Mouse (Mus musculus): ENCODE results near the gene Rasgrp3.
A peak's percentile ranks its signal among the peaks of the same experiment; 100 is the strongest.
"Not testable (repeated sequence)": the region's sequence is repeated elsewhere in the genome, so short reads cannot be mapped to it uniquely, and the experiment has no call there.

Rasgrp3 gene

DNA sequence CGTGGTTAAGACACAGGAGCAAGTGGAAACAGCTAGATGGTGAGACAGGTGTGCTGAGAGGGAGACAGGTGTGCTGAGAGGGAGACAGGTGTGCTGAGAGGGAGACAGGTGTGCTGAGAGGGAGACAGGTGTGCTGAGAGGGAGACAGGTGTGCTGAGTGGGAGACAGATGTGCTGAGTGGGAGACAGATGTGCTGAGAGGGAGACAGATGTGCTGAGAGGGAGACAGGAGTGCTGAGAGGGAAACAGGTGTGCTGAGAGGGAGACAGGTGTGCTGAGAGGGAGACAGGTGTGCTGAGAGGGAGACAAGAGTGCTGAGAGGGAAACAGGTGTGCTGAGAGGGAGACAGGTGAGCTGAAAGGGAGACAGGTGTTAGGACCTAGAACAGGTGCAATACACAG, 27.5 kb downstream of the Rasgrp3 start:
- not testable (repeated sequence) for DNase-seq

DNA sequence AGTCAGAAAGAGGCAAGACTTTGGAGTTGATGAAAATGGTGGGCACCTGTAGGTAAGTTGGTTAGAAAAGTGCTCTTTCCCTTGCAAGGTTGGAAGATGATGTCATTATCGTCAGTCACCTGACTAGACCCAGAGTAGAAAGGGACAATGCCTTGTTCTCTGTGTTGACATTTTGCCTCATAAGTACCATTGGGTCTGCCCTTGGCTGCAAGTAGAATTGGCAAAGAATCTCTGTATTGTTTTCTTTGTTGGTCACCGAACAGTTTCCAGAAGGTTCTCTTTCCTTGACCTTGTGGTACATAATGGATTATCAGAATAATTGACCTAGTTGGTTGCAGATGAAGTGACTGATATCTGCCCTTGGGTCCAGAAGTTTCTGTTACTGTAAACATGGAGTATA, 27.9 kb downstream of the Rasgrp3 start:
- DNase-seq = no peak

DNA sequence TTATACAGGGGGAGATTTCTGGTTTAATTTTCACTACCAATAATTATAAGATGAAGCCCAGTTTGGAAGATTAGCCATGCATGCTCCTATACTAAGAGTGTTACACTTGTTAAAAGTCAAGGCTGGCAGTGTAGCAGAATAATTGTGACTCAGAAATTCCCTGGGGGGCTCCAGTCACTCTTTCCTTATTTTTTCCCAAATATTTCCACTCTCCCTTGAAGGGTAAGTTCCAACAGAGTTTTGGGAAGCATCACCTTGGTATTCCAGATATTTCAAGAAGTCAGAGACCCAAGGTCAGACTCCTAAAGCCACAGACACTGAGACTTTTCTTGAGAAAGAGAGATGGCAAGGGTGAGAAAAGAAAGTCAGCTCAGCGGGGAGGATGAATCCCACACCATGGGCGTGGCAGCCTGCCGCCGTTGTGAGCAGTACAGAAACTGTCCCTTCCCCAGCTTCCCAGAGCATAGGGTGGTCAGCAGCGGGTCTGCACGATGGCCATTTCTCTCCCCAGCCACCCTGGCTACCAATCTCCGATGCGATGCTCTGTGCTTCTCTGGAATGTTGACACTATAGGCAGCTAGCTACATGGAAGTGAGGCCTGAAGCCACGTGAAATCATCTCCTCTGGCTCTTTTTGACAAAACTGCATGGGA, 28.8 kb downstream of the Rasgrp3 start:
- no peak for DNase-seq

DNA sequence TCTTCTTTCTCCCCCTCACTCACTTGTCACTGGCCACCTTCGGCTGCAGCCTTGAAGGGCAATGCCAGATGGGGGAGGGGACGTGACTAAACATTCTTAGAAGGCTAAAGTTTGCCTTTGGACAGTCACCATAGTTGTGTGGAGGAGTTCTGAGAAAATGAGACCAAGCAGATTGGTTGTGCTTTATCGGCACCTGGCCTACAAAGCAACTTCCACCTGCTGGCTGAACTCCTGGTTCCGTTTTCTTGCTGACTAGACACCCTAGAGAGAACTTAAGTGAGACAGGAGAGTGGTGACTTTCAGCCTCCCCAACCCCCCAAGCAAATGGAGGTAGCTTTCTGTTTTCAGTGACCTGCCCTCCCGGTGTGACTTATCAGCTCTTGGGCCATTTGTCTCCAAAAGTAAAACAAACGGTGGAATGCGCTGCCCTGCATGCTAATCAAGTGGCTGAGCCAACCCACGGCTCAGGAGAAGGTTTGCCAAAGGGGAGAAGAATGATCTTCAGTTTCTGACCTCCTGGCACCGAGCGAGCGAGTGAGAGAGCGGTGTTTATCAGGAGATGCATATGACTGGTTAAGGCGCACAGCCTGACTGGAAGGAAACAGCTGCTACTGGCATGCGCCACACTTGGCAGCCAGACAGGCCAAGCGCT, 29.4 kb downstream of the Rasgrp3 start:
- DNase-seq = peak; percentile 66

DNA sequence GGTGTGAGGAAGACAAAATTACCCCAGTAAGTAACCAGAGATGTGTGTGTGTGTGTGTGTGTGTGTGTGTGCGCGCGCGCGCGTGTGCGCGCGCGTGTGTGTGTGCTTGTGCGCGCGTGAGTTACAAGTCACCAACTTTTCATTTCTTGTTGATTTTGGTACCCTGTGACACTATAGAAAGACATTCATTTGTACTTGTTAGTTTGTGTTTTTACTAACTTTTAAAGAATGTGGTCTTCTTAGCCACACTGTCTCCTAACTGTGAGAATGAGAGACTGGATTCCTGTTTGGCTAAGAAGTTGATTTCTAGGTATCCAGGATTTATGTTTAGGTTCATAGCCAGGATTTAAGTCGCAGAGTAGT, 29.9 kb downstream of the Rasgrp3 start:
- no peak for DNase-seq

DNA sequence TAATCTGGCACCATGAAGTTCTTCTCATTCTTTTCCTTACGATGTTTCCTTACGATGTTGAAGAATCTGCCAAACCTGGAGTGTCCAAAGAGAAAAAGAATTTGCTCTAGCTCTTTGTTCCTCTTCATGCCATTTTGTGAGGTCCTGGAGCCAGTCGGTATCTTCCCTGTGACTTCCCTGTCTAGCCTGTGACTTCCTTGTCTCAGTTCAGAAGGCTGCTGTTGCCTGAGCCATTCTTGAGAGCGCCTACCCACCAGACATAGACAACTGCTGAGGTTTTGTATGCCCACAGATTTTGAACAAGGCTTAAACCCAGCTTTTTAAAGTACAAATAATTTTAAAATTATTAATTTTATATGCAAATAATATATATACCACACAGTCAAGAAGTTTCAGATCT, 31.3 kb downstream of the Rasgrp3 start:
- no peak for DNase-seq

DNA sequence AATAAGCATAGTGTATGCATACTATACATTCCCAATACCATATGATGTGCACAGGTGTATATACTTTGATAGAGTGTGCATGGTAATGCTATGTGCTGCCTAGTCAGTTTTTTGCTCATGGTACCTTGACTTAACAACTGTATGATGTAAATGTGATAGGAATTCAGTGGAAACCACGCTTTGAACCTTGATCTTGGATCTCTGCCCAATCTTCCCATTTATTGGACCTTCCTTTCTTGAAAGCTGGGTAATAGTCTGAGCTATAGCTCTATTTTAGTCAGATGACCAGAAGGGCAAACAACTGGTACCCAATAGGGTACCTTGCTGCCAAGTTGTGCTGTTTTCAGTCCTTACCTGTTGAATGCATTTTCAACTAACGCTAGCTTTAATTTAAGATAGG, 31.8 kb downstream of the Rasgrp3 start:
- DNase-seq = no peak

DNA sequence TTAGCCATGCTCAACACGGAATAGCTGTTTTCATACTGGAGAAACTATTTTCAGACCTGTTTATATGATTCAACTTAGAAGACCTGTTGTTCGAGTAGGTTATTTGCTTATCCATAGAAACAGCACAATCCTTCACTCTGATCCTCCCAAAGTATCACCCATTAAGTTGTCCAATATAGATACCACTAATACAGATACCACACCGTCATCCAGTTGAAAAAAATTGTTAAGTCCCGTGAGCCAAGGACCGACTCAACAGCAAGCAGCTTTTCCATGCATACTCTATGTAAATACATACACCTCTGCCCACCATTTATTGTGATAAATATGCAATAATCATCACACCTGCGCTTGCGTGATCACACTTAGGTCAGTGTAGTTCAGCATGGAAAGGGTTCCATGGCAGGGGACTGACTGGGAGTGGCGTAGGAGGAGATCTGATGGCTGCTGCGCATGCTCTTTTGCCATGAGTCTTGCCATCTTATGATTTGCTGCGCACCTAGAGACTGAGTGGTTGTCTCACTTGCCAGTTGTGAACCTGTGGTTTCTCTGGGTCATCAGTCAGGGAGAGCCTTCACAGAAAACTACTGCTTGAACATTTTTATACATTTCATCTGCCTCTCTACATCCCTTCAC, 32.9 kb downstream of the Rasgrp3 start:
- DNase-seq = no peak

DNA sequence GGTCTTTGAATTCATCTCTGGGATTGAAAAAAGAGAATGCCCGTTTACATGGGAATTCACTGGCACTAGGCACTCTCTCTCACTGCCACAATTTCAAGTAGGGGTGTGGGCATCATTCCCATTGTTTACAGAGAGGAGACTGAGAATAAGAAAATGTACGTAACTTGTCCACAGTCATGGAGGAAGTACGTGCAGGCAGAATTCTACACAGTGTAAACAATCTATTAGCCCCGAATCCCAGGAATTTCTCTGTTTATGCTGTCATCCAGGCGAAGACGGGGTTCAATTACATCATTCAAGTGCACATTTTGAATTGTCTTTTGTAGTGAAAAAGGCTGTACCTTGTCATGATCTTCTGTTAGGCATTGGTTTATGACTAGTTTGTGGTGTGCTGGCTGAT, 34.6 kb downstream of the Rasgrp3 start:
- DNase-seq = no peak

DNA sequence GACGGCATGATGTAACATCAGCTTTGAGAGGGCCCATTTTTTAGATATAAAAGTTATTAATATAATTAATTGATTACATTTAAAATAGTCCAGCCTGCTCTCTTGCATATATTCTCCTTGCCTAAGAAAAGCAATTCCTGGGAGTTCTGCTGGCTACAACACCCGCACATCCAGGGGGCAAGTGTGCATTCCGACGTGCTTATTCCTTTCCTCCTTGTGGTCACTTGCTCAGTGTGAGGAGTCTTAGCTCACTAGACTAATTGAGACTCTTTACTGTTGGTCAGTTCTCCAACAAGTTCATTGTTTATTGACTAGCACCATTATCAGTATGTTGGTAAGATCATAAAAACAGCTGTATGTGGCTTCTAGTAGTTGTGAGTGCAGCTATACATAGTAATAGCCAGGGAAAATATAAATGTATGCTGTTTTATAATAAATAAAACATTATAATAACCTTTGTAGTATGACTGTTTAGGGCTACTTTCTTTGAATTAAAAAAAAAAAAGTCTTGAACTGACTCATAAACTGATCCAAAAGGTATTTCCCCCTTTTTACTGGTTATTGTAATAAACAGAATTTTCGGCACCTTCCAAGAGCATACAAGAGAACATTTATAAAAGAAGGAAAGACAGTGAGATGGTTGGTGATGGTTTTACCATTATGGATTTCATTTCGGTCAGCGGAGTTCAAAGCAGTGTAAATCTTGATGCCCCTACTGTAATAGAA, 35.4 kb downstream of the Rasgrp3 start:
- DNase-seq = no peak

DNA sequence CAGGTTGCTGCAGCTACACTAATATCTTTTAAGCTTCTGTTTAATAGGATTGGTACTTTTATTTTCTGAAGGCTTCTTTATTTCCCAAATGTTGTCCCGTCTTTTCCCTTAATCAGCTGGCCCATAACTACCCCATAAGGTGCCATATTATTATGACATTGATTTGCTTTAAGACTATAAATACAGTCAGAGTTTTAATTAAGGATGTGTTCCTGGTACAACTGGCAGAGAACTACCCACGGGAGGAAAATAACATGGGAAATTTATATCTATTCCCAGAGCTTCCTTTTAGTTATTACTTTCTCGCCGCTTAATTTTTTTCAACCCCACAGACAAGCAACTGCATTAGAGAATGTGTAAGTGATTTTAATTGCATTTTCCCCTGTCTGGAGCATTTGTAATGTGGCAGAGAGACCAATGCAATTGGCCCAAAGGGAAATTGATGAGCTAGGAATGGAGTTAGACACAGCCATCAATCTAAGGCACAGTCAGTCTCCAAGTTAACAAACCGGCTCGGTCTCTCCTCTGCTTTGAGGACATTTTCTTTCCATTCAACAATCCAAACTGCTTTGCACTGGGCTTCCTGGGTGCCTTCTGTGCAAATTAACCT, 36.1 kb downstream of the Rasgrp3 start:
- no peak for DNase-seq

DNA sequence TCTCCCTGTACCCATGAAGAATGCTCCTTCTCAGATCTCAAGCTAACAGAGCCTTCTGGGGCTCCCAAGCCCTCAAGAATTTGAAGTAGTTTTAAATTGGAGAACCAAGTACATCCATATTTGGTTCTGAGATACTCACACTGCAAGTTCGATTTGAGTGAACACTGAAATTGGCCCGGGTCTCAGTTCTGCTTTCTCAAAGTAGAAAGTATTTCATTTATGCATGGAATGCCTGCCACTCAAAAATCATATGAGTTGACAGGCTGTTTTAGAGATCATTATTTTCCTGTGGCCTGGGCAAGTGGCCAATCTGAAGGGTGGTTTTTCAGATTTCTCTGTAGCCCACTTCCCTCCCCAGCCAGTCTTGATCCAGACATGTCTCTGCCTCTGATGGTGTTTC, 36.7 kb downstream of the Rasgrp3 start:
- DNase-seq = no peak

DNA sequence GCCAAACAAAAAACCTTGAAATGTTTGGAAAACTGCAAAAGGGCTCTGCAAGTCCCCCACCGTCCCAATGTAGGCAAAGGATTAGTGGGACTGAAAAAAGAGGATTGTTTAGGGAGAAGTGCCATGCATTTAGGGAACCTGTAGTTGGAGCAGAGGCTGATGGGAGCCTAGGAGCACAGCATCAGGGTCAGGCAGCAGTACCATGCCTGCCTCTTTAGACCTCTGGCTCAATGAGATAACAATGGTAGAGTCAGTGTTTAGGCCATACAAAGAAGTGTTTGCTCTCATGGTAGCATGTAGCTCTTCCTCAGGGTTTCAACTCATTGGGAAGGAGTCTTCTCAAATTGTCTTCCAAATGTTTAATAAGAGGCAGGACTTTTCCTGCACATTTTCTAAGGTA, 40.3 kb downstream of the Rasgrp3 start:
- no peak for DNase-seq

DNA sequence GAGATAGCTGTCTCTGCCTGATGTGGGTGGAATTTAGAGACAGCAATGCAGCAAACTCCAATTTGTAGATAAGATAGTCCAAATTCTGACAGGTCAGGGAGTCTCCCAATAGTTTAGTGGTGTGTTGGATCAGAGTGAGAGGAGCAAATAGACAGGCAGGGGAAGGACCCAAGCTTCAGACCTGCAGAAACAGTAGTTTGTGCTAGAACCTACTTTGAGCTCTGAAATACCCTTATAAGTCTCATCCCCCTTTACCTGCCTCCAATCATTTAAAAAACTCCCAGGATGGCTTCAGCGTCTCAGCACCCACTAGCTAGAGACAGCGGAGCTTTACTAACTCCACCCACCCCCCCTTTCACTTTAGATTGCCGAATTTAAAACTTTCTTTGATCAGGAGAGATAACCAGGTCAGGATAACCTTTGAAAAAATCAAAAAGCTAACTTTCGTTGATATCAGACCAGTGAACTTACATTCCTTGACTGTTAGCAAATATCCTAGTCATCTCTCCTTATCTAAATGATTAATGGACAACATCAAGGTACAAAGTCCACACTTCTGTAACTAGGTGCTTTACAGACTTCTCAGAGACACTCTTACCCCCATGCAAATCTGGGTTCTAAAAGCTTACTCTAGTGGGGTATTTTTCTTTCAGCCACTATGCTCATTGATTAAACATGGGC, 41.2 kb downstream of the Rasgrp3 start:
- DNase-seq = no peak

DNA sequence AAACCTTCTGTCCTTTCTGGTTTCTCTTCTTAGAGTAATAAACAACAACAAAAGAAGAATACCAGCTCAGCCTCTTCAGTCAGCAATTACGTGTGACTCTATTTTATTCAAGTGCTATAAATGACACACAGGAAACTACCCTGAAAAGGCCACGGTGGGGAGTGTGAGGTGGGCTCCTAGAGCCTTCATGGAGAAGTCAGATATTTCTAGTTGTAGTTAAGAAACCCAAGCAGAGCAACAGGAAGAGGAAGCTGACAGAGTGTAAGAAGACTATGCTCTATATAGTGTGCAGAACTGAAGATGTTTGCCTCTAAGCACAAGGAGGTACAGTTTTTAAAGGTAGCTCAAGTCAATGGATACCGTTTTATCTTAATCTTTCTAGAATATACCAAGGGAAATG, 42.0 kb downstream of the Rasgrp3 start:
- DNase-seq = no peak

DNA sequence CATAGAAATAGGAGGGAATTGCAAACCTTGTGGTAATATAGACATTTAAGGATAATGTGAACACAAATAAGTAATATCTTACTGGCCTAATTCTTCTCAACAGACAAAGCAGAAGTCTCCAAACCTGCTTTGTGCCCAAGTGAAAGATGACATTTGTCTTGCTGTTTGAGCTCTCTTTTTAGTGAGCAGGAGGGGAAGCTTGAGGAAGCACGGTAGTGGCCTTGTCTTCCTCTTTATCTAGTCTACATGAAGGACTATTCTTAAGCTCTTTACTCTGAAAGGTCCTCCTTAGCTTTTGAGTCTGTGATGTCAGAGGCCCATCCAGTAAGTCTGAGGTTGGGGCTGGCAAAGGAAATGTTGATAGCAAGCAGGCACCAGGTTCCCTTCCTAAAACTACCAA, 43.1 kb downstream of the Rasgrp3 start:
- DNase-seq = no peak

DNA sequence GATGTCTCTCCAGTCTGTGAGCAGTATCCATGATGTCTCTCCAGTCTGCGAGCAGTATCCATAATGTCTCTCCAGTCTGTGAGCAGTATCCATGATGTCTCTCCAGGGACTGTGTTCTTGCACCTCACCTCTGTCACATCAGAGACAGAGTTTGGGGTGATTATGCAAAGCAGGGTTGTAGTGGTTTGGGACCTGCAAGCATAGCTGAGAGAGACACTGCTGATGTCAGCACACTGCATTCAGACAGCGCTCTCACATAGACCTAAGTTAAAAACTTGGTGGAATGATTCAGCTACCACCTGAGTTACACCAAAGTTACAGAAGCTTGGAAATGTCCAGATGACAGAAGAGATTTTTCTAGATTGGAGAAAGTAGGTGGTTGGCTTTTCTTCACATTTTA, 44.0 kb downstream of the Rasgrp3 start:
- no peak for DNase-seq

DNA sequence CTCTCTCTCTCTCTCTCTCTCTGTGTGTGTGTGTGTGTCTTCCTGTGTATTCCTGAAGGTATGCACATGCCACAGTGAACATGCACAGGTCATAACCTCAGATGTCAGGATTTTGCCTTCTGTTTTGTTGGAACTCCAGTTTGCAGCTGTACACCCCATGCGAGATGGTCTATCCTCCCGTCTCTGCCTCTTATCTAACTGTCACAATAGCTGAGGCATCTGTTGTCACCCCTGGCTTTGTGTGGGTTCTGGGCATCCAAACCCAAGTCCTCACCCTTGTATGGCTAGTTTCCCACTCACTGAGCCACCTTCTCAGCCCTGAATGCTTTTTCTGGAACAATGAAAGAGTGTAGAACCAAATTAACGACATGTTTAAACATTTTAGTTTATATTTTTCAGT, 44.7 kb downstream of the Rasgrp3 start:
- DNase-seq = no peak

DNA sequence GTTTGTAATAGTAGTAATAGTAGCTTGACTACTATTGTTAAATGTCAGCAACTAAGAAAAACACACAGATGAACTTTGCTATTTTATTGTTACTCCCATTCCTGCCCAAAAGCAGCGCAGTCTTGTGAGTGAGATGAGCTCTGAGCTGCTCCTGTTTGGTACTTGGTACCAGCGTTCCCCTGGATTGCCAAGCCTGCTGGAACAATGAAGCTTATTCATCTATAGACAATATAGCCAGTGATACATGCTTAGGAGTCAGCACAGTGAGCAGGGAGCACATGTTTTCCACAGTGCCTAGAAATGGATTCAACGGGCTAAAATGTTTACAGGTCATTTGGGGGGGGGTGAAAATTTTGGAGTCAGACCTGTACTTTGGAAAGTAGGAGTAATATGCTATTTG, 50.5 kb downstream of the Rasgrp3 start:
- DNase-seq = no peak

DNA sequence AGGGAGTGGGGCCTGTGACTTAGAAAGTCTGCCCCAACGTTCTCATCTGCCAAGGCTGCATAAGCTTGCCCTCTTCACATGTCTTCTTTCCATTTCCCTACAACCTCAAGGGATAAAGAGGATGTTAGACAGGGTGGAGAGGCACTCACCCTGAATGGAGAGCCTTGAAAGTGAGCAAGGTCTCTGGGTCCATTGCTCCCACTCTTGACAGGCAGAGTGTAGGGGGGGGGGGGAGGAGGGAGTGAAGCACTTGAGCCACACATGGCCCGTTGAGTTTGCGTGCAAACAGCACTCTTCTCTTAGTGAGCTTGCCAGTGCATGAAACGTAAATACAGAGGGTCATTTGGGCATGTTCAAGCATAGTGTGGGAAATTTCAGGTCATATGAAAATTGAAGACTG, 59.5 kb downstream of the Rasgrp3 start:
- DNase-seq = no peak

DNA sequence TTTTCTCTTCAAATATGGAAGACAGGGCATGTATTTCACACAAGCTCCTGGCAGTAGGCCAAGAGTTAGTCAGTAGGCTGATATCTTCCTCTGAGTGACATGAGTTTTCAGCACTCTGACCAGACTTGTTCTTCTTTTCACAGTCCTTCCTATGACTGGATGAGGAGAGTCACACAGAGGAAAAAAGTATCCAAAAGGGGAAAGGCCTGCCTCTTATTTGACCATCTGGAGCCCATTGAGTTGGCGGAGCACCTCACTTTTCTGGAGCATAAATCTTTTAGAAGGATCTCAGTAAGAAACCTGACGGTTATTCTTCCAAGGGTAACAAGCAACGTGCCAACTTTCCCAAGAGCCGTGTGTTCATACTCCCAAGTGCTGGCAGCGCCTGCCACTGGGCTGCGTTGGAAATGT, 62.5 kb downstream of the Rasgrp3 start:
- DNase-seq = no peak

DNA sequence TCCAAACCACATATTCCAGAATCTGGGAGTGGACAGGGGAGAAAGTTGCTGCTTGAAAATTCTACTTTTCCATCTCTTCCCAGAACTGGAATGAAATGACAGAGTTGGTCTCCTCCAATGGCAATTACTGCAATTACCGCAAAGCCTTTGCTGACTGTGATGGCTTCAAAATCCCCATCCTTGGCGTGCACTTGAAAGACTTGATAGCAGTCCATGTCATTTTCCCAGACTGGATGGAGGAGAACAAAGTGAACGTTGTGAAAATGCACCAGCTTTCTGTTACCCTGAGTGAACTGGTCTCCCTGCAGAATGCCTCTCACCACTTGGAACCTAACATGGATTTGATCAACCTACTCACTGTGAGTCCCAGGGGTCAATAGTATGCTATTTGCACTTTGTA, 67.3 kb downstream of the Rasgrp3 start:
- DNase-seq = no peak

DNA sequence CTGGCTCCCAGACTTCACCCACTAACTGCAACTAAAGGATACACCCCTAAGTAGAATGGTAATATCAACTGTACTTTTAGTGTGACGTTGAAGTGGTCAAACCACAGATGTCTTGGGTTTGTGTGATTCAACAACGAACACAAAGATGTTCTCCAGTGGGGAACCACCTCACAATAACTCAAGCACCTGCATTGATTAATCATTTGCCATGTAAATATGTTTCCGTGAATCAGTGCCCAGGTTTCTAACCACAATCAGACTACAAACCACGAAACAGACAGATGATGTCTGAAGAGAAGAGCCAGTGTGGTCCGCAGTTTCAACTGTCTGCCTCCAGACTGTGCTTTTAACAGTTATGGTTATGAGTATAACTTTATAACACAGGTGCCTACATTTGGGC, 69.4 kb downstream of the Rasgrp3 start:
- no peak for DNase-seq

Data from right cerebral cortex, postnatal 25 days (tissue).